8 mouse cellular contexts compared by ENCODE assay signal in the genomic region with DNA sequence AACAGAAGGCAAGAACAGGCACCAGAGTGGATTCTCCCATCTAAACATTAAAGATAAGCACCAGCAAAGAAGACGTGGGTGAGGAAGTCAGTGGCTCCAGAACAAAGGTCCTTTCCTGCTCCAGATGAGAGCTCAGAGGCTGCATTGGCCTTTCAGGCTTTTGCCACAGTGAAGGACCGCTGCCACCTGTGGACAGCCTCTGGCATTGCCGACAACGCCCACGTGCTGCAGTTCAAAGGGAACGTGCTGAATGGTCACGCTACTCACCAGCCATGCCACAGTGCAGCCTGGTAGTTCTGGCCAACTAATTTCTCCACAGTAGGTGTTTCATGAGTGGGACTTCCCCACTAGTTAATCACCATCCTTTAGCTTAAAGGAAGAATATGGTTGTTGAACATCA.
DNase-seq lines count a peak whose midpoint lies in the region; ATAC-seq and TF ChIP-seq lines count a peak whose summit lies in the region.

No protein-coding gene starts in this region.

- no peaks in the 10 kb centered on the region for H3K27me3 ChIP-seq in hindbrain, embryonic 11.5 days (ENCODE audit: control insufficient read depth, insufficient read depth, low read length)
- no peaks in the 10 kb centered on the region for H3K27me3 ChIP-seq in hindbrain, embryonic 14.5 days (ENCODE audit: control insufficient read depth, insufficient read depth, low read length)
- H3K27me3 ChIP-seq in embryonic facial prominence, embryonic 14.5 days (replicated peaks; ENCODE audit: control insufficient read depth, insufficient read depth, low read length), result no peaks in the 10 kb centered on the region
- H3K27me3 ChIP-seq in kidney, postnatal 0 days (ENCODE audit: insufficient read depth, low read length), result no peaks in the 10 kb centered on the region

- H3K4me3 ChIP-seq in hindbrain, embryonic 11.5 days (ENCODE audit: low read depth, low read length), result no peak overlapping the region
- H3K4me3 ChIP-seq in hindbrain, embryonic 14.5 days (replicated peaks; ENCODE audit: low read length), result no peak overlapping the region
- no peak overlapping the region for H3K4me3 ChIP-seq in embryonic facial prominence, embryonic 14.5 days (ENCODE audit: low read depth, low read length)
- H3K4me3 ChIP-seq in kidney, postnatal 0 days (replicated peaks; ENCODE audit: low read depth, low read length), result no peak overlapping the region

- no peaks in the 10 kb centered on the region for H3K36me3 ChIP-seq in hindbrain, embryonic 11.5 days (ENCODE audit: control insufficient read depth, insufficient read depth, low read length)
- H3K36me3 ChIP-seq in hindbrain, embryonic 14.5 days (replicated peaks; ENCODE audit: control insufficient read depth, insufficient read depth), result no peaks in the 10 kb centered on the region
- no peaks in the 10 kb centered on the region for H3K36me3 ChIP-seq in embryonic facial prominence, embryonic 14.5 days (ENCODE audit: control insufficient read depth, insufficient read depth, low read length)
- H3K36me3 ChIP-seq in kidney, postnatal 0 days (ENCODE audit: insufficient read depth, low read length), result no peaks in the 10 kb centered on the region

- no peak for ATAC-seq in hindbrain, embryonic 11.5 days (ENCODE audit: low FRiP score)
- ATAC-seq in hindbrain, embryonic 14.5 days (ENCODE audit: low FRiP score), result no peak
- no peak for ATAC-seq in embryonic facial prominence, embryonic 14.5 days (ENCODE audit: low read depth)
- ATAC-seq in kidney, postnatal 0 days (replicated peaks; ENCODE audit: low FRiP score, low read depth), result peak; percentile 74

- peak; percentile 81 for TF ChIP-seq CTCF in kidney, postnatal 0 days (IDR thresholded peaks at IDR 0.05; ENCODE audit: low read depth)

- H3K4me1 ChIP-seq in hindbrain, embryonic 11.5 days (replicated peaks; ENCODE audit: control insufficient read depth, insufficient read depth, low read length), result no peaks in the 10 kb centered on the region
- no peaks in the 10 kb centered on the region for H3K4me1 ChIP-seq in hindbrain, embryonic 14.5 days (replicated peaks; ENCODE audit: control insufficient read depth, insufficient read depth, low read length)
- H3K4me1 ChIP-seq in embryonic facial prominence, embryonic 14.5 days (ENCODE audit: control insufficient read depth, insufficient read depth, low read length), result peaks cover 4% of the 10 kb centered on the region
- H3K4me1 ChIP-seq in kidney, postnatal 0 days (replicated peaks; ENCODE audit: insufficient read depth, low read length), result no peaks in the 10 kb centered on the region

- no peak overlapping the region for H3K27ac ChIP-seq in hindbrain, embryonic 11.5 days (ENCODE audit: low read depth, low read length)
- H3K27ac ChIP-seq in hindbrain, embryonic 14.5 days, result no peak overlapping the region
- H3K27ac ChIP-seq in embryonic facial prominence, embryonic 14.5 days (replicated peaks; ENCODE audit: low read depth, low read length), result no peak overlapping the region
- H3K27ac ChIP-seq in kidney, postnatal 0 days, result no peak overlapping the region

- 12% methylated on average over 7 of the region's 7 CpGs for WGBS in hindbrain, embryonic 11.5 days
- 9% methylated on average over 7 of the region's 7 CpGs for WGBS in hindbrain, embryonic 14.5 days
- WGBS in embryonic facial prominence, embryonic 14.5 days, result 12% methylated on average over 7 of the region's 7 CpGs
- WGBS in kidney, postnatal 0 days, result 5% methylated on average over 7 of the region's 7 CpGs

- H3K4me2 ChIP-seq in hindbrain, embryonic 11.5 days (replicated peaks; ENCODE audit: low read depth, low read length), result no peak overlapping the region
- no peak overlapping the region for H3K4me2 ChIP-seq in hindbrain, embryonic 14.5 days (replicated peaks)
- no peak overlapping the region for H3K4me2 ChIP-seq in embryonic facial prominence, embryonic 14.5 days (ENCODE audit: low read depth, low read length)
- no peak overlapping the region for H3K4me2 ChIP-seq in kidney, postnatal 0 days (ENCODE audit: low read length)

- H3K9me3 ChIP-seq in hindbrain, embryonic 11.5 days (ENCODE audit: control insufficient read depth, low read length), result no peaks in the 10 kb centered on the region
- H3K9me3 ChIP-seq in hindbrain, embryonic 14.5 days (ENCODE audit: control insufficient read depth, low read length), result no peaks in the 10 kb centered on the region
- H3K9me3 ChIP-seq in embryonic facial prominence, embryonic 14.5 days (ENCODE audit: control insufficient read depth, low read length), result no peaks in the 10 kb centered on the region
- H3K9me3 ChIP-seq in kidney, postnatal 0 days (replicated peaks; ENCODE audit: low read length), result no peaks in the 10 kb centered on the region

- H3K9ac ChIP-seq in hindbrain, embryonic 11.5 days (ENCODE audit: low read depth, low read length), result no peak overlapping the region
- no peak overlapping the region for H3K9ac ChIP-seq in hindbrain, embryonic 14.5 days
- H3K9ac ChIP-seq in embryonic facial prominence, embryonic 14.5 days (ENCODE audit: low read depth, low read length), result no peak overlapping the region
- no peak overlapping the region for H3K9ac ChIP-seq in kidney, postnatal 0 days (ENCODE audit: low read depth, low read length)

- DNase-seq in hindbrain, embryonic 11.5 days (ENCODE audit: low spot score), result peak; percentile 63
- DNase-seq in hindbrain, embryonic 14.5 days (ENCODE audit: low spot score), result no peak
- DNase-seq in WW6 (ENCODE audit: low read depth, low spot score), result peak; percentile 7
- DNase-seq in embryonic facial prominence, embryonic 14.5 days (ENCODE audit: low spot score), result peak; percentile 67
- peak; percentile 73 for DNase-seq in kidney, postnatal 0 days (ENCODE audit: low spot score)
- peak; percentile 70 for DNase-seq in mesoderm, embryonic 11.5 days (ENCODE audit: low read depth, low spot score)
- DNase-seq in spleen, adult 12 weeks (ENCODE audit: low spot score), result no peak
- DNase-seq in T-cell, adult 2 months (ENCODE audit: low spot score), result no peak

Comparison
In these comparisons a context has a peak if more than half of its experiments do, and no peak if none do; other contexts are left out.
1. DNase-seq: peak in hindbrain, embryonic 11.5 days (single experiment), WW6 (single experiment), embryonic facial prominence, embryonic 14.5 days (single experiment), kidney, postnatal 0 days (single experiment) and mesoderm, embryonic 11.5 days (single experiment); none in hindbrain, embryonic 14.5 days (single experiment), spleen, adult 12 weeks (single experiment) and T-cell, adult 2 months (single experiment).